Mouse (Mus musculus): ENCODE measurements around the gene Smg1.

DNA sequence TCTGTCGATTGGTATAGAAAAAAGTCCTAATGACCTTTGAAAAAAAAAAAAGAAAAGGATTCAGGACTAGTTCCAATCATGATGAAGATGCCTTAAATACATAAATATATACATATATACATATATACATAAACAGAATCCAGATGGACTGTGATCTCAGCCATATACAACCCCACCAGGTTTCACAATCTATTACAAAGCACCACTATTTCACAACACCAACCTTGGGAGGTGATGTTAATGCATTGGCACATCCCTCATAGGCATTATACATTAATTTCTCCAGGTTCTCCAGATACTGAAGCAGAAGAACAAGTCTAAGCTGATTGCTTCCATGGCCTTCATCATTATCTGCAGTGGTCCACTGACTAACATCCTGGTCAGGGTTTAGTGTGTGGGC is 58.9 kb downstream of the Smg1 start:
- TF ChIP-seq CTCF (IDR thresholded peaks at IDR 0.05; ENCODE audit: low read depth) (no peak), EP300 (IDR thresholded peaks at IDR 0.05; ENCODE audit: low read depth) (no peak)
